Mouse (Mus musculus): ENCODE data around the gene Csf1. TPM values are rescaled to one million over a fixed set of nuclear protein-coding genes. Genes with fewer than 3 reads are reported as not detected.

Csf1 gene
- total and polyA plus RNA-seq, 3 experiments = 30.0 to 41.7 (median 32.9) TPM

GRCm38 (mm10) chr3:107715971-107716370 is 44.3 kb downstream of the Csf1 start:
- Histone ChIP-seq H3K4me3 (no peak overlapping the region), H3K36me3 (ENCODE audit: control insufficient read depth, insufficient read depth, low read length) (no peaks in the 10 kb centered on the region; the same call in none of the 2 replicates), H3K79me2 (replicated peaks; ENCODE audit: control insufficient read depth, insufficient read depth, low read length) (no peaks in the 10 kb centered on the region), H3K4me1 (ENCODE audit: control insufficient read depth, insufficient read depth, low read length) (no peaks in the 10 kb centered on the region; the same call in none of the 2 replicates), H3K9ac (ENCODE audit: low read depth, low read length) (no peak overlapping the region), H3K27ac (no peak overlapping the region; the same call in 1 of the 2 replicates), H3K27me3 (ENCODE audit: control insufficient read depth, insufficient read depth, low read length) (no peaks in the 10 kb centered on the region)
- intact Hi-C loops (cut with DNase I) = loop anchor here (2.0 kb wide), 1 partner anchor 19 kb away; no protein-coding TSS in a partner anchor
- no peak for DNase-seq
- 70% methylated on average over 1 of the region's 1 CpGs for WGBS
- TF ChIP-seq CTCF (IDR thresholded peaks at IDR 0.05) (no peak), EP300 (IDR thresholded peaks at IDR 0.05; ENCODE audit: insufficient read depth, low read depth, low read length) (no peak), POLR2A (IDR thresholded peaks at IDR 0.05; ENCODE audit: insufficient read depth, low read depth, low read length) (no peak)

- no peaks in the 10 kb centered on the region; the same call in none of the 2 replicates for H3K4me1 ChIP-seq (ENCODE audit: control insufficient read depth, insufficient read depth, low read length)
- no peak for DNase-seq
- 58% methylated on average over 5 of the region's 5 CpGs for WGBS
- no peaks in the 10 kb centered on the region for H3K27me3 ChIP-seq (ENCODE audit: control insufficient read depth, insufficient read depth, low read length)
- H3K36me3 ChIP-seq (ENCODE audit: control insufficient read depth, insufficient read depth, low read length) = no peaks in the 10 kb centered on the region; the same call in none of the 2 replicates
- H3K79me2 ChIP-seq (replicated peaks; ENCODE audit: control insufficient read depth, insufficient read depth, low read length) = no peaks in the 10 kb centered on the region
- no peak overlapping the region for H3K4me3 ChIP-seq
- no peak for TF ChIP-seq CTCF (IDR thresholded peaks at IDR 0.05)
- TF ChIP-seq POLR2A (IDR thresholded peaks at IDR 0.05; ENCODE audit: insufficient read depth, low read depth, low read length) = no peak
- TF ChIP-seq EP300 (IDR thresholded peaks at IDR 0.05; ENCODE audit: insufficient read depth, low read depth, low read length) = no peak
- no peak overlapping the region for H3K9ac ChIP-seq (ENCODE audit: low read depth, low read length)
- intact Hi-C loops (cut with DNase I) = loop anchor here (2.0 kb wide), 1 partner anchor 20 kb away; no protein-coding TSS in a partner anchor
- no peak overlapping the region for H3K27ac ChIP-seq
Observed at GRCm38 (mm10) chr3:107714276-107714933, 45.9 kb downstream of the Csf1 start.

- TF ChIP-seq EP300 (IDR thresholded peaks at IDR 0.05; ENCODE audit: insufficient read depth, low read depth, low read length) = no peak
- TF ChIP-seq CTCF (IDR thresholded peaks at IDR 0.05) = no peak
- no peak for TF ChIP-seq POLR2A (IDR thresholded peaks at IDR 0.05; ENCODE audit: insufficient read depth, low read depth, low read length)
- H3K27me3 ChIP-seq (ENCODE audit: control insufficient read depth, insufficient read depth, low read length) = no peaks in the 10 kb centered on the region
- intact Hi-C loops (cut with DNase I) = no loop called here
- no peak overlapping the region for H3K9ac ChIP-seq (ENCODE audit: low read depth, low read length)
- no peaks in the 10 kb centered on the region; the same call in none of the 2 replicates for H3K36me3 ChIP-seq (ENCODE audit: control insufficient read depth, insufficient read depth, low read length)
- no peak for DNase-seq
- no peaks in the 10 kb centered on the region for H3K79me2 ChIP-seq (replicated peaks; ENCODE audit: control insufficient read depth, insufficient read depth, low read length)
- WGBS = 66% methylated on average over 3 of the region's 3 CpGs
- H3K27ac ChIP-seq = no peak overlapping the region
- peaks cover 1% of the 10 kb centered on the region; the same call in 1 of the 2 replicates for H3K4me1 ChIP-seq (ENCODE audit: control insufficient read depth, insufficient read depth, low read length)
- no peak overlapping the region for H3K4me3 ChIP-seq
Observed at GRCm38 (mm10) chr3:107712081-107712480, 48.2 kb downstream of the Csf1 start.

- Histone ChIP-seq H3K79me2 (replicated peaks; ENCODE audit: control insufficient read depth, insufficient read depth, low read length) (no peaks in the 10 kb centered on the region), H3K36me3 (ENCODE audit: control insufficient read depth, insufficient read depth, low read length) (peaks cover 5% of the 10 kb centered on the region; the same call in 1 of the 2 replicates), H3K27ac (no peak overlapping the region), H3K27me3 (ENCODE audit: control insufficient read depth, insufficient read depth, low read length) (no peaks in the 10 kb centered on the region), H3K4me1 (ENCODE audit: control insufficient read depth, insufficient read depth, low read length) (peaks cover 11% of the 10 kb centered on the region), H3K9ac (ENCODE audit: low read depth, low read length) (no peak overlapping the region), H3K4me3 (no peak overlapping the region)
- WGBS = 69% methylated on average over 3 of the region's 3 CpGs
- no peak for DNase-seq
- intact Hi-C loops (cut with DNase I) = no loop called here
- TF ChIP-seq EP300 (IDR thresholded peaks at IDR 0.05; ENCODE audit: insufficient read depth, low read depth, low read length) (no peak), CTCF (IDR thresholded peaks at IDR 0.05) (no peak), POLR2A (IDR thresholded peaks at IDR 0.05; ENCODE audit: insufficient read depth, low read depth, low read length) (no peak)
Observed at GRCm38 (mm10) chr3:107709156-107709555, 51.1 kb downstream of the Csf1 start.

GRCm38 (mm10) chr3:107707239-107707638 is 53.0 kb downstream of the Csf1 start:
- intact Hi-C loops (cut with DNase I) = no loop called here
- Histone ChIP-seq H3K9ac (ENCODE audit: low read depth, low read length) (no peak overlapping the region), H3K79me2 (replicated peaks; ENCODE audit: control insufficient read depth, insufficient read depth, low read length) (no peaks in the 10 kb centered on the region), H3K4me1 (ENCODE audit: control insufficient read depth, insufficient read depth, low read length) (peaks cover 18% of the 10 kb centered on the region), H3K27ac (no peak overlapping the region), H3K4me3 (no peak overlapping the region), H3K27me3 (ENCODE audit: control insufficient read depth, insufficient read depth, low read length) (no peaks in the 10 kb centered on the region), H3K36me3 (ENCODE audit: control insufficient read depth, insufficient read depth, low read length) (peaks cover 5% of the 10 kb centered on the region; the same call in 1 of the 2 replicates)
- 44% methylated on average over 4 of the region's 4 CpGs for WGBS
- no peak for DNase-seq
- TF ChIP-seq EP300 (IDR thresholded peaks at IDR 0.05; ENCODE audit: insufficient read depth, low read depth, low read length) = no peak
- TF ChIP-seq CTCF (IDR thresholded peaks at IDR 0.05) = no peak
- TF ChIP-seq POLR2A (IDR thresholded peaks at IDR 0.05; ENCODE audit: insufficient read depth, low read depth, low read length) = no peak

GRCm38 (mm10) chr3:107706164-107706563 is 54.1 kb downstream of the Csf1 start:
- intact Hi-C loops (cut with DNase I) = no loop called here
- WGBS = 13% methylated on average over 2 of the region's 2 CpGs
- peaks cover 5% of the 10 kb centered on the region; the same call in 1 of the 2 replicates for H3K36me3 ChIP-seq (ENCODE audit: control insufficient read depth, insufficient read depth, low read length)
- DNase-seq = peak; percentile 33 to 40
- TF ChIP-seq EP300 (IDR thresholded peaks at IDR 0.05; ENCODE audit: insufficient read depth, low read depth, low read length) = no peak
- no peak for TF ChIP-seq POLR2A (IDR thresholded peaks at IDR 0.05; ENCODE audit: insufficient read depth, low read depth, low read length)
- no peak for TF ChIP-seq CTCF (IDR thresholded peaks at IDR 0.05)
- no peak overlapping the region for H3K9ac ChIP-seq (ENCODE audit: low read depth, low read length)
- peak overlapping the region; percentile 77 for H3K27ac ChIP-seq
- H3K27me3 ChIP-seq (ENCODE audit: control insufficient read depth, insufficient read depth, low read length) = no peaks in the 10 kb centered on the region
- no peak overlapping the region for H3K4me3 ChIP-seq
- peaks cover 18% of the 10 kb centered on the region for H3K4me1 ChIP-seq (ENCODE audit: control insufficient read depth, insufficient read depth, low read length)
- no peaks in the 10 kb centered on the region for H3K79me2 ChIP-seq (replicated peaks; ENCODE audit: control insufficient read depth, insufficient read depth, low read length)
